Mouse (Mus musculus): ENCODE results near the gene Ubn2.
"Not testable (repeated sequence)": the region's sequence is repeated elsewhere in the genome, so short reads cannot be mapped to it uniquely, and the experiment has no call there.

The Ubn2 gene

GRCm38 (mm10) chr6:38523851-38524250 lies 90.1 kb downstream of the Ubn2 start:
- ChIA-PET POLR2A (interaction anchor here (0.6 to 4.1 kb wide), 14 partner anchors 9 to 89 kb away, joined by 3 to 34 read pairs (median 4); partner anchors contain the start of genes Fmc1 (in 3 of the 4) and Luc7l2 (in 2 of the 4)), CTCF (interaction anchor here in 3 of 4 experiments (0.5 to 1.5 kb wide), 6 partner anchors 10 to 219 kb away, joined by 3 to 10 read pairs (median 5); partner anchors contain the start of gene Luc7l2 (in 1 of the 3))

GRCm38 (mm10) chr6:38531211-38531820 lies 97.6 kb downstream of the Ubn2 start:
- POLR2A ChIA-PET: interaction anchor here (0.6 to 5.1 kb wide), 18 partner anchors 8 to 152 kb away, joined by 3 to 179 read pairs (median 4); partner anchors contain the start of genes Luc7l2 (in 3 of the 4), Ttc26 (in 1 of the 4) and Ubn2 (in 1 of the 4)
- CTCF ChIA-PET: interaction anchor here (0.6 to 4.2 kb wide), 13 partner anchors 14 to 1053 kb away, joined by 3 to 36 read pairs (median 4); no protein-coding TSS in a partner anchor

GRCm38 (mm10) chr6:38532500-38533420 lies 99.0 kb downstream of the Ubn2 start:
- POLR2A ChIA-PET: interaction anchor here (0.6 to 5.1 kb wide), 74 partner anchors 8 to 1068 kb away, joined by 3 to 188 read pairs (median 4); partner anchors contain the start of genes Klrg2 (in 4 of the 4), Luc7l2 (in 4 of the 4), Ttc26 (in 3 of the 4) and Ubn2 (in 2 of the 4)

GRCm38 (mm10) chr6:38533428-38534405 lies 100.0 kb downstream of the Ubn2 start, which contains the start of gene Fmc1:
TSS of gene Fmc1 (plus strand) at chr6:38533502.
- POLR2A ChIA-PET: interaction anchor here (0.6 to 5.1 kb wide), 69 partner anchors 9 to 1742 kb away, joined by 3 to 188 read pairs (median 5); partner anchors contain the start of genes Klrg2 (in 4 of the 4), Luc7l2 (in 4 of the 4), Ttc26 (in 3 of the 4) and Ubn2 (in 2 of the 4)
- CTCF ChIA-PET: interaction anchor here in 3 of 4 experiments (0.5 to 4.2 kb wide), 13 partner anchors 11 to 235 kb away, joined by 3 to 36 read pairs (median 4); partner anchors contain the start of genes Luc7l2 (in 1 of the 3), Ttc26 (in 1 of the 3), Zc3hav1 (in 1 of the 3) and Zc3hav1l (in 1 of the 3)

More at GRCm38 (mm10) chr6:38532500-38533420, 99.0 kb downstream of the Ubn2 start:
- CTCF ChIA-PET: interaction anchor here in 3 of 4 experiments (0.6 to 4.2 kb wide), 12 partner anchors 12 to 853 kb away, joined by 3 to 36 read pairs (median 4); partner anchors contain the start of genes Ttc26 (in 1 of the 3), Zc3hav1 (in 1 of the 3) and Zc3hav1l (in 1 of the 3)

GRCm38 (mm10) chr6:38534640-38535365 lies 101.1 kb downstream of the Ubn2 start:
- ChIA-PET CTCF (interaction anchor here (0.6 to 2.2 kb wide), 16 partner anchors 8 to 443 kb away, joined by 3 to 11 read pairs (median 4); partner anchors contain the start of gene Luc7l2 (in 3 of the 4)), POLR2A (interaction anchor here (0.5 to 5.1 kb wide), 38 partner anchors 8 to 1824 kb away, joined by 3 to 188 read pairs (median 3); partner anchors contain the start of genes Luc7l2 (in 4 of the 4), Klrg2 (in 2 of the 4), Creb3l2 (in 1 of the 4) and Ttc26 (in 1 of the 4))

GRCm38 (mm10) chr6:38535366-38535690 lies 101.6 kb downstream of the Ubn2 start:
- CTCF ChIA-PET: interaction anchor here (0.6 to 1.9 kb wide), 15 partner anchors 8 to 444 kb away, joined by 3 to 11 read pairs (median 3); partner anchors contain the start of gene Luc7l2 (in 3 of the 4)

GRCm38 (mm10) chr6:38535788-38536187 lies 102.0 kb downstream of the Ubn2 start:
- CTCF ChIA-PET: no interaction called here
- POLR2A ChIA-PET: no interaction called here

More at GRCm38 (mm10) chr6:38535366-38535690, 101.6 kb downstream of the Ubn2 start:
- POLR2A ChIA-PET: interaction anchor here (0.6 to 5.1 kb wide), 30 partner anchors 8 to 1094 kb away, joined by 3 to 188 read pairs (median 3); partner anchors contain the start of genes Luc7l2 (in 4 of the 4), Creb3l2 (in 1 of the 4), Ttc26 (in 1 of the 4) and Ubn2 (in 1 of the 4)

GRCm38 (mm10) chr6:38544141-38544540 lies 110.4 kb downstream of the Ubn2 start:
- CTCF ChIA-PET: interaction anchor here in 2 of 4 experiments (0.6 to 1.1 kb wide), 3 partner anchors 9 to 84 kb away, joined by 3 to 4 read pairs (median 3); partner anchors contain the start of gene Fmc1 (in 1 of the 2)
- POLR2A ChIA-PET: interaction anchor here in 3 of 4 experiments (0.6 to 9.0 kb wide), 10 partner anchors 9 to 77 kb away, joined by 3 to 179 read pairs (median 4); partner anchors contain the start of gene Fmc1 (in 3 of the 3)

- CTCF ChIA-PET: not testable (repeated sequence)
- POLR2A ChIA-PET: interaction anchor here in 2 of 4 experiments (1.9 to 9.0 kb wide), 3 partner anchors 13 to 18 kb away, joined by 7 to 188 read pairs (median 179); partner anchors contain the start of gene Fmc1 (in 2 of the 2)
These were observed 113.3 kb downstream of the Ubn2 start for GRCm38 (mm10) chr6:38547005-38547404.

- CTCF ChIA-PET: interaction anchor here in 1 of 4 experiments (1.1 kb wide), 1 partner anchor 113 kb away, joined by 3 read pairs; no protein-coding TSS in a partner anchor
- POLR2A ChIA-PET: interaction anchor here in 3 of 4 experiments (0.6 to 9.0 kb wide), 7 partner anchors 8 to 63 kb away, joined by 3 to 188 read pairs (median 5); partner anchors contain the start of gene Fmc1 (in 2 of the 3)
These were observed 114.0 kb downstream of the Ubn2 start for GRCm38 (mm10) chr6:38547707-38548106.

GRCm38 (mm10) chr6:38548595-38548994 lies 114.8 kb downstream of the Ubn2 start:
- ChIA-PET CTCF (interaction anchor here in 1 of 4 experiments (1.1 kb wide), 1 partner anchor 114 kb away, joined by 3 read pairs; no protein-coding TSS in a partner anchor), POLR2A (interaction anchor here in 3 of 4 experiments (0.9 to 12.6 kb wide), 6 partner anchors 12 to 20 kb away, joined by 3 to 219 read pairs (median 128); partner anchors contain the start of gene Fmc1 (in 3 of the 3))

GRCm38 (mm10) chr6:38549840-38550239 lies 116.1 kb downstream of the Ubn2 start:
- ChIA-PET CTCF (interaction anchor here in 3 of 4 experiments (0.6 to 2.3 kb wide), 4 partner anchors 15 to 113 kb away, joined by 3 to 11 read pairs (median 4); no protein-coding TSS in a partner anchor), POLR2A (interaction anchor here (0.7 to 12.6 kb wide), 35 partner anchors 8 to 787 kb away, joined by 3 to 219 read pairs (median 8); partner anchors contain the start of genes Fmc1 (in 4 of the 4), Ttc26 (in 3 of the 4) and Klrg2 (in 1 of the 4))

GRCm38 (mm10) chr6:38550250-38551061 lies 116.7 kb downstream of the Ubn2 start:
- ChIA-PET POLR2A (interaction anchor here (0.6 to 12.6 kb wide), 122 partner anchors 8 to 1398 kb away, joined by 3 to 219 read pairs (median 4); partner anchors contain the start of genes Fmc1 (in 4 of the 4), Ttc26 (in 3 of the 4), Ubn2 (in 3 of the 4) and Creb3l2 (in 1 of the 4)), CTCF (interaction anchor here (0.5 to 2.3 kb wide), 12 partner anchors 15 to 699 kb away, joined by 3 to 11 read pairs (median 4); no protein-coding TSS in a partner anchor)

Measured in embryonic stem cell, embryonic (primary cell).